In the genomic region with DNA sequence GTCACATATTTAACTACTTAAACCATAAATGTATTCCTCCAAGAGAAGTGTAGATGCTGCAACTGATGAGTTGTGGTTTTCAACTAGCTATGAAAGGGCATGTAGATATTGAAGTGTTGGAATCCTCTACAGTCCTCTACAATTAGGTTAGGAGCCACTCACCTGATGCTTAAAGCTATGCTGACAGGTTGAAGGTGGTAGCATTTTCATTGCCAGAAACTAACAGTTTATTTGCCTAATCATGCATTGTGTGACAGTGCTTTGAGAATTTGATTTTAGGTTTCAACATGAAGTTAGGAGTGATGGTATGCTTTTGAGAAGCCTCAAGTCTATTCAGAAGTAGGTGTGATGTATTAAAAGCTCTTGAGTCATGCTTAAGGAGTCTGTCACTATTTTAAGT, we compare ENCODE assay signal across 10 mouse cellular contexts. TPM values are rescaled to one million over a fixed set of nuclear protein-coding genes. Genes with fewer than 3 reads are reported as not detected.
DNase-seq lines count a peak whose midpoint lies in the region; ATAC-seq and TF ChIP-seq lines count a peak whose summit lies in the region.
"Had no signal": no experiment of that assay in that cellular context is flagged by ENCODE, and none has a peak within 500 bp of the region (broad histone marks: within the 10 kb centered on the region; RNA-seq: fewer than 3 reads in every experiment).

No protein-coding gene starts in this region.

- peak overlapping the region; percentile 96 for H3K4me3 ChIP-seq in heart, embryonic 13.5 days
- H3K4me3 ChIP-seq in ES-E14 (ENCODE audit: insufficient read depth in 1 of 2, low read depth in 1 of 2, low read length in 2 of 2, poor library complexity in 1 of 2, severe bottlenecking in 1 of 2) = peak overlapping the region; percentile 86 to 96
- H3K4me3 ChIP-seq in hindbrain, embryonic 13.5 days = peak overlapping the region; percentile 83
- H3K4me3 ChIP-seq in midbrain, embryonic 10.5 days = peak overlapping the region; percentile 95

- ATAC-seq in heart, embryonic 13.5 days (ENCODE audit: extremely low read depth, insufficient number of reproducible peaks, low FRiP score, low TSS enrichment) = no peak
- no peak for ATAC-seq in hindbrain, embryonic 13.5 days (ENCODE audit: low FRiP score)

- H3K4me1 ChIP-seq in heart, embryonic 13.5 days = peaks cover 29% of the 10 kb centered on the region
- peaks cover 0 to 8% of the 10 kb centered on the region in 2 experiments; a peak in 2 of 4 replicates for H3K4me1 ChIP-seq in ES-E14 (ENCODE audit: control insufficient read depth in 2 of 2, insufficient read depth in 2 of 2, low read length in 2 of 2, poor library complexity in 1 of 2)
- peaks cover 24% of the 10 kb centered on the region for H3K4me1 ChIP-seq in hindbrain, embryonic 13.5 days (replicated peaks)
- peaks cover 30% of the 10 kb centered on the region for H3K4me1 ChIP-seq in midbrain, embryonic 10.5 days

- peak overlapping the region; percentile 98 for H3K9ac ChIP-seq in heart, embryonic 13.5 days
- no peak overlapping the region; the same call in 1 of the 2 replicates for H3K9ac ChIP-seq in ES-E14 (ENCODE audit: insufficient read depth, low read depth, low read length, poor library complexity, severe bottlenecking)
- H3K9ac ChIP-seq in hindbrain, embryonic 13.5 days = peak overlapping the region; percentile 96

- no peaks in the 10 kb centered on the region for H3K9me3 ChIP-seq in heart, embryonic 13.5 days
- H3K9me3 ChIP-seq in ES-E14 (ENCODE audit: control insufficient read depth, insufficient read depth, low read depth, low read length) = no peaks in the 10 kb centered on the region
- H3K9me3 ChIP-seq in hindbrain, embryonic 13.5 days = no peaks in the 10 kb centered on the region
- no peaks in the 10 kb centered on the region for H3K9me3 ChIP-seq in midbrain, embryonic 10.5 days (replicated peaks)

- H3K4me2 ChIP-seq in heart, embryonic 13.5 days = peak overlapping the region; percentile 97
- peak overlapping the region; percentile 78 for H3K4me2 ChIP-seq in hindbrain, embryonic 13.5 days

- intact Hi-C loops in heart, postnatal 14 days (cut with DNase I) = no loop called here

- H3K27ac ChIP-seq in heart, embryonic 13.5 days (replicated peaks) = 0 out of 2 replicates have a peak overlapping the region, but pooled peaks have one; percentile 14
- no peak overlapping the region for H3K27ac ChIP-seq in ES-E14 (ENCODE audit: insufficient read depth, low read depth, low read length, poor library complexity, severe bottlenecking)
- no peak overlapping the region for H3K27ac ChIP-seq in hindbrain, embryonic 13.5 days
- no peak overlapping the region for H3K27ac ChIP-seq in midbrain, embryonic 10.5 days (replicated peaks)

- H3K36me3 ChIP-seq in heart, embryonic 13.5 days = peaks cover 54% of the 10 kb centered on the region
- H3K36me3 ChIP-seq in ES-E14 (ENCODE audit: control insufficient read depth, insufficient read depth, low read length, poor library complexity, severe bottlenecking) = peaks cover 27% of the 10 kb centered on the region
- H3K36me3 ChIP-seq in hindbrain, embryonic 13.5 days = peaks cover 28% of the 10 kb centered on the region
- peaks cover 57% of the 10 kb centered on the region for H3K36me3 ChIP-seq in midbrain, embryonic 10.5 days

- no peak for DNase-seq in heart, postnatal 14 days
- DNase-seq in ES-E14 (ENCODE audit: low read depth, low spot score) = no peak
- DNase-seq in midbrain, embryonic 10.5 days (ENCODE audit: low spot score) = no peak
- no peak for DNase-seq in thymus, postnatal 25 days
- no peak for DNase-seq in yolk sac, embryonic 10.5 days (ENCODE audit: low spot score)
- no peak for DNase-seq in layer of hippocampus, adult 8-10 months (ENCODE audit: low spot score in 2 of 2)
- DNase-seq: cerebellum, adult 11-12 months; kidney, adult 9 months had no signal

- in situ Hi-C loops in ES-E14 (cut with MboI; ENCODE audit: low sequenced_read_pairs in 2 of 2, unreplicated experiment in 2 of 2) = no loop called here

- no peaks in the 10 kb centered on the region for H3K27me3 ChIP-seq in heart, embryonic 13.5 days (replicated peaks)
- H3K27me3 ChIP-seq in hindbrain, embryonic 13.5 days = no peaks in the 10 kb centered on the region
- no peaks in the 10 kb centered on the region for H3K27me3 ChIP-seq in midbrain, embryonic 10.5 days (ENCODE audit: low read depth, poor library complexity, severe bottlenecking)

TF ChIP-seq in ES-E14, 5 proteins besides CTCF, POLR2A, EP300 and RAD21:
- TF ChIP-seq MAFK (IDR thresholded peaks at IDR 0.05; ENCODE audit: insufficient read depth, low read depth, low read length) = no peak
- no peak for TF ChIP-seq ZNF384 (IDR thresholded peaks at IDR 0.05; ENCODE audit: low read depth, low read length)

RNA-seq across cellular contexts. Expression of a gene that starts 2.2 kb away (rescaled TPM):
- 4,195 and 4,594 TPM in 2 replicates for polyA plus RNA-seq in heart, embryonic 13.5 days (2015; fragmentation: Nextera tagmentation; extraction: Ambion mirVana)
- total RNA-seq in heart, postnatal 14 days (2021) = 100 to 1,000 TPM; 500 to 603 TPM
- 4,715 and 6,168 TPM in 2 replicates for total RNA-seq in ES-E14 (2012; rRNA removed)
- polyA plus RNA-seq in hindbrain, embryonic 13.5 days (2015; fragmentation: Nextera tagmentation; extraction: Ambion mirVana) = 3,979 and 4,017 TPM in 2 replicates
- polyA plus RNA-seq in midbrain, embryonic 10.5 days (2016; fragmentation: Nextera tagmentation; extraction: Ambion mirVana) = 5,494 and 6,336 TPM in 2 replicates
- total RNA-seq in layer of hippocampus, adult 8-10 months (2022) = 1,000 to 10,000 TPM; 1,319 to 1,646 (median 1,558) TPM

RNA-seq across cellular contexts. Expression of a gene that starts 26.8 kb away (rescaled TPM):
- 309 and 340 TPM in 2 replicates for polyA plus RNA-seq in heart, embryonic 13.5 days (2015; fragmentation: Nextera tagmentation; extraction: Ambion mirVana)
- 10 to 100 TPM; 57.1 to 59.4 TPM for total RNA-seq in heart, postnatal 14 days (2021)
- 192 and 294 TPM in 2 replicates for total RNA-seq in ES-E14 (2012; rRNA removed)
- polyA plus RNA-seq in hindbrain, embryonic 13.5 days (2015; fragmentation: Nextera tagmentation; extraction: Ambion mirVana) = 381 and 387 TPM in 2 replicates
- polyA plus RNA-seq in midbrain, embryonic 10.5 days (2016; fragmentation: Nextera tagmentation; extraction: Ambion mirVana) = 961 and 1,033 TPM in 2 replicates
- total RNA-seq in layer of hippocampus, adult 8-10 months (2022) = 10 to 100 TPM; 26.4 to 39.8 (median 36.9) TPM

RNA-seq across cellular contexts. Expression of a gene that starts 28.6 kb away (rescaled TPM):
- polyA plus RNA-seq in heart, embryonic 13.5 days (2015; fragmentation: Nextera tagmentation; extraction: Ambion mirVana) = 6.6 and 7.3 TPM in 2 replicates
- total RNA-seq in heart, postnatal 14 days (2021) = 10 to 100 TPM; 41.1 to 42.5 TPM
- total RNA-seq in ES-E14 (2012; rRNA removed) = 19.6 and 22.6 TPM in 2 replicates
- polyA plus RNA-seq in hindbrain, embryonic 13.5 days (2015; fragmentation: Nextera tagmentation; extraction: Ambion mirVana) = 29.2 and 31.9 TPM in 2 replicates
- 13.8 and 18.6 TPM in 2 replicates for polyA plus RNA-seq in midbrain, embryonic 10.5 days (2016; fragmentation: Nextera tagmentation; extraction: Ambion mirVana)
- 100 to 1,000 TPM; 157 to 169 (median 159) TPM for total RNA-seq in layer of hippocampus, adult 8-10 months (2022)

RNA-seq across cellular contexts. Expression of a gene that starts 58.2 kb away (rescaled TPM):
- 23.5 and 25.5 TPM in 2 replicates for polyA plus RNA-seq in heart, embryonic 13.5 days (2015; fragmentation: Nextera tagmentation; extraction: Ambion mirVana)
- 10 to 100 TPM; 49.6 to 53.0 TPM for total RNA-seq in heart, postnatal 14 days (2021)
- 39.7 and 49.8 TPM in 2 replicates for total RNA-seq in ES-E14 (2012; rRNA removed)
- polyA plus RNA-seq in hindbrain, embryonic 13.5 days (2015; fragmentation: Nextera tagmentation; extraction: Ambion mirVana) = 12.6 and 13.0 TPM in 2 replicates
- 15.1 and 15.5 TPM in 2 replicates for polyA plus RNA-seq in midbrain, embryonic 10.5 days (2016; fragmentation: Nextera tagmentation; extraction: Ambion mirVana)
- total RNA-seq in layer of hippocampus, adult 8-10 months (2022) = 100 to 1,000 TPM; 202 to 239 (median 220) TPM
